Mouse (Mus musculus) ZHBTc4 (cell line): ENCODE measurements around the gene Lcmt1.

Experiments used
- DNase-seq: peaks from one replicate; pipeline ENCODE4 v3.0.0-alpha.2; 2011; ENCODE audit warnings: low read depth, low spot score

Gene Lcmt1

DNA sequence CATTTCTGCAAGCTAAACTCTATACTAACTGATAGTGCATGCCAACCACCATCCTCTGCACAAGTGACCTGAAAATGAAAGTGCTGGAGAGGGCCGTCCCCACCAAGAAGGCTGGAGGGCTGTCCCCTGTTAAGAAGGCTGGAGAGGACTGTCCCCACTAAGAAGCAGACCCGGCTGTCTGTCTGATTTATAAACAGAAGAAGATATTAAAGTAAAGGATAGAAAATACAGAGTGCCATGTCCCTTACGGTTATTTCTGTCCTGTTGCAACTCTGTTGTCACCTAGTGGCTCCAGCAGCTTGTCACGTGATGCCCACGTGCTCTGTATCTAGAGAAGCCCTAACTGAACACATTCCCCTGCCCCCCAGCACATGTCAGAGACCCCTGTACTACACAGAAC, 9.4 kb upstream of the Lcmt1 start:
- DNase-seq = no peak

DNA sequence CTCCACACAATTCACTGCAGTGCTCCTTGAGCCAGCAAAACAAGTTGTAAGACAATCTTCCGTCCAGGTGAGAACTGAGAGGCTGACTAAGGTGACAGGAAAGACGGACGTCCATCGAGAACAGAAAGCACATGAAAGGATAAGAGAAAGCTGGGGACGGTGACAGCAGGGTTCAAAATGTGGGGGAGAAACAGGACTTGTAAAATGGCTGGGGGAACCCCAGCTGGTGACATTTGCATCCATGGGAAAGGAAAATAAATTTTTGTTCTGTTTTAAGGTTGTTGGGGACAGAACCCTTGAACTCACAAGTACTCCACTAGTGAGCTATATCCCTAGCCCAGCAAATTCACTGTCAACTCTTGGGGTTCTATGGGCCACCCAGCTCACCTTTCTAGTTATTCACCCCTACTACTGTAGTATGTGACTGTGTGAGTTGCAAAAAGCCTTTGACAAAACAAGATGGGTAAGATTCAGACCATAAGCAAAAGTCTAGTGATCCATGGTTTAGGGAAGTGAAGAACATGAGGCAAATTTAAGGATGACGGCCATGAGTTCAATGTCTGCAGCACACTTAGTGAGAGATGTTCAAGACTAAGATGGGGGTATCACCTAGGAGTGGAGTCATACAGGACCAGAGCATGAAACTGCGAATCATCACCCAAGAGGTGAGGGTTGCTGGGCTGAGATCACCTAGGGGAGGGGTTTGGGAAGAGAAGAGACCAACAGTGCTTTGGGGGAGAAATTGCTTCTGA, 8.2 kb upstream of the Lcmt1 start:
- no peak for DNase-seq

DNA sequence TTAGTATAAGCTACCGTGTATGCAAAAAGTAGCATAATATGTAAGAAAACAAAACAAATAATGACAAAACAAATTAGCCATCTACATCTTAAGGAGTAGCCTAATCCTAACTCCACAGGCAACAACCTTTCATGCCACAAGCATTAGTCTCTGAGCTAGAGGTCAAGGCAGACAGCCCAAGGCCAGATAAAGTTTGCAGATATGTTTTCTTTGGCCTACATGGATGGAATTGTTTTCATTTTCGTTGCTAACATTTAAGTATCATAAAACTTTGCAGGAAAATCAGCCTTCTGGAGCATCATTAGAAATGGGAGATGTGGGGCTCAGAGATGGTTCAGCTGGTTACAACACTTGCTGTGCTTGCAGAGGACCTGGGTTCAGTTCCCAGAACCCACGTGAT, 6.8 kb upstream of the Lcmt1 start:
- DNase-seq = no peak

DNA sequence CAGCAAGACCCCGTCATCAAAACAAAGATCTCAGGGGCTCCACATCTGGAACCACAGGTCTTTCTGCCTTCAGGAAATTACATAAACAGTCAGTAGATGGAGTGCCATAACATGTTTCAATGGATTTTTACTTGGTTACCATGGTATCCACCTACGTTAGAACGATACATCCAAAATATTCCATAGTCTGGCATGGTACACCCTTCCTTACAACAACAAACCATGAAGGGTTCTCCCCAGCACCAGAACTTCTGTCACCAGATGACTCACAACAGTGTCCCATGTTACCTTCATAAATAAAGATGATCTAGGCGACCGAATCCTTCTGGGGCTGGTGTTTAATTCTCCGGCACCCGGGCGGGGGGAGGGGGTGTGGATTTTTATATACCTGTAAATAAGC, 5.6 kb upstream of the Lcmt1 start:
- DNase-seq = no peak

DNA sequence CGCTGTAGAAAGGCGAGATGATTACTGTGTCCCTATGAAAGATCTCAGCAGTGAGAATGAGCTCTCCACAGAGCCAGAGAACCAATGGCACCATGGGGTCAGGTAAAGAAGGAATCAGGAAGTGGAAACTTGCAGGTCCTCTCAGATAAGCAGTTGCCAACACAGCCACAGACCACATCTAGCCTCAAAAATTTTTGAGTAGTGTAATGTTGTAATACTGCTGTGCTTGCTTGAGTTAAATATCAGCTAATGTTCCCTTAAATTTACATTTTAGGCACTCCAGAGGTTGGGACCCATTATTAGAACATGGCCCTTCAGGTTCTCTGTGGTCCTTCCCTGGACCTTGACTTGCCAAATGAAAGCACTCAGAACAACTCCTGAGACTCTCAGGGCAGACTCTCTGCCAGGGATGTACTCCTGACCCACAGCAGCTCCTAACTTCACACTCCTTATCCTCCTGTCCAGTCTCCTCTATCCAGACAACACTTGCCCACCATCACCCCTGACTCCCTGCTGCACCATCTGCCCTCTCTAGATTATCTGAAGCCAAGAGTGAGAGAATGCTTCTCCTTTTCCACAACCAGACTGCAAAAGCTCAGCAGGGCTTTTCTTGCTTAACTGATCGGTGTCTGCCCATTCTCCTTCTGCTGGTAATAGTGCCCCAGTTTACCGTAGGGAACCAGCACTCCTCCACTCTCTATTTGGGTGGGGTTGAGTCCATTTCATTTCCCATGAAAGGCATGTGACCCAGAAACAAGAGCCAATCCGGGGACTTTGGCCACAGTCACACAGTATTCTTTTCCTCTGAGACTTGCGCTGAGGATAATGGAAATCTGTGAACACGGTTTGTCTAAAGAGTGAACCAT, 3.5 kb upstream of the Lcmt1 start:
- no peak for DNase-seq

DNA sequence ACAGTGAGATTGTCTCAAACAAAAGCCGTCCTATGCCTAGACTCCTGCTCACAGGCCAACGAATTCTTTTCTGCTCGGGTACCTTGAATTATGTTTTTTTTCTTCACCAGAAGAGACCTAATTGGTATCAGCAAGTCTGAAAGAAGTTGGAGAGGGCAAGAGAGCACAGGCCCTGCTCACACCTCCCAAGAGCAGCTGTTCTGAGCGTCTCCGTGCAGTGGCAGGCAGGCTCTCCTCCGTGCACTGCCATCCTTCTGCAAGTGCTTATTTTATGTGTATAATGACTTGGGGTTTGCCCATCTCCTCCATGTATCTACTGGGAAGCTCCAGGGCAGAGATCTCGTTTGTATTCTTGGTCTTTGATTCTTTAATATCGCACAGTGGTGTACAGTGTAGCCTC, 2.8 kb upstream of the Lcmt1 start:
- no peak for DNase-seq

DNA sequence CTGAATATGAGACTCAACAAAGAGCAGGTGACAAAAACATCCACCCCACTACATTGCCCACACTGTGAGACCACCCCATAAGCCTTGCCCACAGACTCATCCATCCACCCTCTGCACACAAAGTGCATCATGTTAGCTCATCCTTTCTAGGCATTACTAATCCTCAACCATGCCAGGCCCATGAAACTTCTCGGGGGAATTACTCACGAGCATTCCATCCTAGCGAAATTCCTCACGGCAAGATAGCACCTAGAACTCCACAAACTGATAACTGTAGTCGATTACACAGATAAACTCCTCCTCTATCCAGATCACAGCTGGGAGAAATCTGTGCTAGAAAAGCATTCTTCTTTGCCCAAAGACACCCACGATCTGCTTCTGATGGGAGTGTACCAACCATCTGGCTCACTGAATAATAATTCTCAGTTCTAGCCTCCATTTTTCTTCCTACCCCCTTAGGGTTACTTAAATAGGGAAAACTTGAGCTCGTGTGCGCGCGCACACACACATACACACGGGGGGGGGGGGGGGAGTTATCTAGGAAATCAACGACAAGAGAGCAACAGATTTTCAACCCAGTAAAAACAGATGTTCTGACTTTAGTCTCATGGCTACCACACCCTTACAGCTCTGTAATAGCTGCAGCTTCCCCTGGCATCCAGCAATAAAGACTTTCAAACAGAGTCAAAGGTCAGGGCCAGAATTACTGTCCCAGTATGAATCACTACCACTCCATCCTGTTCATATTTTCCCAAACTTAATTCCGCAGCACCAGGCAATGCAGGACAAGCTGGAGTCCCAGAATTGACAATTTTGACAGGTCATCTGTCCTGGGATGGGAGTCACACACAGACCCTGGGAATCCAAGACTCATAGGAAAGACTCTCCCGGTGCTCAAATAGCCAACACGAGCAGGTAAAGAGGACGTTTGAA, 2.1 kb upstream of the Lcmt1 start:
- DNase-seq = no peak

DNA sequence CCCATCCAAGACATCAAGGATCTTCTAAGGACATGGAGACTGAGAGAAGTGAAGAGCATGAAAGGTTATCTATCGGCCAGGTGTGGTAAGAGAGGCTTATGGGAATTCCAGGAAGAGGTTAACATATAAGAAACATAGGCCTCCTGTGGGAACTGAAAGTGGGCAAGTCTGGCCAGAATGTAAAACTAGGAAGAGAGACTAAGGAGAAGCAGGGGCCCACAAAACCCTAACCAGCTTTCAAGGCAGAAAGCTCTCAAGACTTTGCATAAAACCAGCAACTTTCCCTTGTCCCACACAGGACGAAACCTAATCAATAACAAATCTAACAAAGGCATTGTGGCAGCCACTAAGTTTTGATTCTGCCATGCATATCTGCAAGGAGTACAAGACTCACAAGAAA, 1.4 kb upstream of the Lcmt1 start:
- DNase-seq = no peak

DNA sequence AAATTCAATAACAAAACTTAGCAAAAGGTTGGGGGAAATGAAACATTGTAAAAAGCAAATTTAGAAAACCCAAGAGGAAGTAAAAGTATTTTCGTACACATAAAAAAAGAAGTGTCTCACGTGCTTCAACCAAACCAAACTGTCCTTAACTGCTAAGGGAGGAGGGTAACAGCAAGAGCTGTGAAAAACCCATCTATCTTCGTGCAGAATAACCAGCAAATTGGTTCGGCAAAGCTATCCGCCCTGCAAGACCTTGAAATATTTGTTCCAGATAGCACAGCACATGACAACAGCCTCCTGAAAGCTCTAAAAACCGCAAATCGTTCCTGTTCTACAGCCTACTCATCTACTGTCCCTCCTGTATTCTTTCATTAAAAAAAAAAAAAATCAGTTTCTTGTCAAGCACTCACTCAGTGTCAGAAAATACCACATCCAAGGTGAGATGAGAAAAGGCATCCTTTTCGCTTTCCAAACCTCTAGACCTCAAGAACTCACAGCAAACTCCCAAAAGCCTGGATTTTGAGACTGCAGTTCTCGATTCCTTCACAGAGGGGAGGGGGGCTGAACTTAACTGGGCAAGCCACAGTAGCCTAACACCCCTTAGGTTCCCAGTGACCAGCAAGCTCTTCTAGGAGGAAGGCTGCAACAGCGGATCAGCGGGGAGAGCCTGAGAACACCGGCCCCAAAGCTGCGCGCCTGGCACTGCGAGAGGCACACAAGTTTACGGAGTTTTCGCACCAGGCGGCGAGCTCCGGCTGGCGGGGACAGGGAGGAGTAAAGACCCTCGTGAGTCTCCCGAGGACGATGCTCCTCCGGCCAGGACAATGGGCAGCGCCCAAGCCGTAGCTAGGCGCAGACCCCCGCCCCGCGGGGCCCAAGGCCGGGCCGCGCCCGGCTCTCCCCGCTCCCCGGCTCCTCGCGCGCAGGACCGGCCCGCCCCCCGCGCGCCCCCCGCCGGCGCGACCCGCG, 522 bp upstream of the Lcmt1 start:
- DNase-seq = peak; percentile 67

DNA sequence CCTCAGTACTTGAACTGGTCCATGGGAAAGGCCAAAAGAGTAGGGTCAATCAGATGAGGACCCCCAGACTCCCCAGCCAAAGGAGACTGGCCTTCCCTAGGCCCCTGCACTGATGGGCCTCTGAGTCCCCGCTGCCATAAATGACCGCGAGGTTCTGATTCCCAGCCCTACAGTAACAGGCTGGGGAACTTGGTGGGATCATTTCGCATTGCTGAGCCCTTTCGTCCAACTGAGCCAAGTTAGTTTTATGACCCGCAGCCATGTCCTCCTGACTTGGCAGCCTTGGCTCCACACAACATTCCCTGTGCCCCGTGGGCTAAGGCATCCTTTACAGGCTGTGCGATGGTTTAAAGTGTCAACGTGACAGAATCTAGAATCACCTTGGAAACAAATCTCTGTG, 1.1 kb downstream of the Lcmt1 start:
- DNase-seq = no peak

DNA sequence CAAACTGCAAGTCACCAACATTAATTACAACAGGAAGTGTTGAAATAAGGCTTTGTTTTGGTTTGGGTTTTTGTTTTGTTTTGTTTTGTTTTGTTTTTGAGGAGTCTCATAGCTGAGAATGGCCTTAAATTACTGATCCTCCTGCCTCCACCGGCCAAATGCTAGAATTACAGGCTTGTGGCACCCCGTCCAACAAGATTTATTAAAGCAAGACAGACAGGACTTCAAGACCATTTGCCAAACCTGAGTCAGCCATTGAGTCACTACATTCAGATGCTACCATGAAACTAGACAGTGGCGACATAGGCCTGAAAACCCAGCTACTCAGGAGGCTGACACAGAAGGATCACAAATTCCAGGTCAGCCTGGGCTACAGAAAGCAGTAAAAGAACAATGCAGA, 1.9 kb downstream of the Lcmt1 start:
- peak; percentile 70 for DNase-seq

DNA sequence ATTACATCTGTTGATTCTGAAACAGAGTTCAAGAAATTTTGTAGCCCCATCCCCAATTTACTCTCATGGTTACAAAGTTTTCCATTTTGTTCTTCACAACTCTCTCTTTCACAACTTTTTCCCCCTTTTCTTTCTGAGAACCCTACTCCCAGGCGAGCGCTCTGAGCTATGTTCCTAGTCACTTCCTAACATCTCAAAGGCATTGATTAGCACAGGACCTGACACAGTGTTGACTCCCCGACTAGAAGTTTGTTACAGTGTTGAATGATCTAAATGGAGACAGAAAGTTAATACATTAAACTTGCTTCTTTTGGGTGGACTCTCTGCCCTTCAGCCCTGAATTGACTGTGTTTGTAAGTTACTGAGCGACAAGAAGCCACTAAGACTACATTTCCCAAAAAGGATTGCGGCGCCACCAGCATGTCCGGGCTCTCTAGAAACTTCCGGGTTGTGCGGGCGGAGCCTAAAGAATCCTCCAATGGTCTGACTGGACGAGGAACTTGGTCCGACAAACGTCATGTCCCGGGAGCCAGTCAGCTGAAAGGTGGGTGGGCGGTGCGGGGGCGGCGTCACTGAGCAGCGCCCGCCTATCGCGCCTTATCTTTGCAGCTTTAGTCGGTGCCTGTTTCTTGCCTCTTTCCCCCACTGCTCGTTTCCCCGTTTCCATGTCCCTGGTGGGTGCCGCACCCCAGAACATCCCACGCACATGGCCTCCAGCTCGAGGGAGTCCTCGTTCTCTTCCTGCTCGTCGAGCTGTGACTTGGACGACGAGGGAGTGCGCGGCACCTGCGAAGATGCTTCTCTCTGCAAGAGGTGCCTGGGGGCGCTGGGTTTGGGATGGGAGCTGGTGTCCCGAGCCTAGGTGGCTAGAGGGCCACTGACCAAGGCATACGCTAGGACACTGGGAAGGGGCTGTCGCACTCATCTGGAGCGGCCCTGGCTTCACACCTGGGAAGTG, 8.1 kb downstream of the Lcmt1 start:
- peak; percentile 98 for DNase-seq

DNA sequence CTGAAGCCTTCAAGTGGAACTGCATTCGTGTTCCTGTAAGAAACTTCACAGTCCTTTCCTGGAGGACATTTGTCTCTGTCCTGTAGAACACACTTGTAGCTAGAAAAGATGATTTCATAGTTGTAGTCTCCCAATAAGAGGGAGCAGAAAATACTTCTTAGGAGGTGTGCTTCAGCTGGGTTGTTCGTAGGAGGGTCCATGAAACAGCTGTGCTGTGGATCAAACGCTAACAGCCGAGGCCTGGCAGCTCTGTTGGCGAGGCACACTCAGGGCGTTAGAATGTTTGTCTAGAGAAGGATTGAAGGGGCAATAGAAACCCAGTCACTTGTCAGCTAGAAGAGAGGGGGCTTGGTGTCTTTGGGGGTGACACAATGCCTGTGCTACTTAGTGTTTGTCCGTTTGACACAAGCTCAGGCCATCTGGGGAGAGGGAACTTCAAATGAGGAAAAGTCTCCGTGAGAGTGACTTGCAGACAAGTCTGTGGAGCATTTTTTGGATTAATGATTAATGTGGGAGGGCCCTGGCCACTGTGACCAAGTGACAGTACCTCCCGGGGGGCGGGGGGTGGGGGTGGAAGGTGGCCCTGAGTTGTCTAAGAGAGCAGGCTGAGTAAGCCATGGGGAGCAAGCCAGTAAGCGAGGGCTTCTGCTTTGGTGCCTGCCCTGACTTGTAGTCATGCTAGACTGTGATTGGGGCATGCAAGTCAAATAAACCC, 16.3 kb downstream of the Lcmt1 start:
- DNase-seq = no peak

DNA sequence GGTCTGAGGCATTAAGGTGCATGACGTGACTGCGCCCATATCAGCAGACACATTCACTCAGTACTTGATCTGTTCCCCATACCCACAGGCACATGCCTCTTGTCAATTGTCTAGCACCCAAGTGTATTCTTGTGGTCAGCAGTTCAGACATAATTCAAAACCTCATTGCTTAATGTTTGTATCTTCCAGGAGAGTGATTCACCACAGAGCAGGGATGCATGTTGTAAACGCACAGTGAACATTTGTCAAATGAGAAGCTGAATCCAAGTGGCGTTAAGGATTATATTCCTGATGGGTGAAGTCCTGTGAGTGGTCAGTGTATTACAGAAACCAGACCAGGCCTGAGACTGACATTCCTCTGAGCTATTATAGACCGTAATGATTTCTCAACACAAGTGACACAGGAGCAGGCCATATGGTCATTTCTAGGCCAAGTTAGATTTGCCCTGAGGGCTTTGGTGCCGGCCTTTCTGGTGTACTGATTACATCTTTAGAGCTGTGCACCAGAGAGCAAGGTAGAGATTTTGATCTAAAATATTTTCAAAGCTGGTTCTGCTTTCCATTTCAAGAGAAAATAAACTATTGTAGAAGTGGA, 20.2 kb downstream of the Lcmt1 start:
- no peak for DNase-seq

DNA sequence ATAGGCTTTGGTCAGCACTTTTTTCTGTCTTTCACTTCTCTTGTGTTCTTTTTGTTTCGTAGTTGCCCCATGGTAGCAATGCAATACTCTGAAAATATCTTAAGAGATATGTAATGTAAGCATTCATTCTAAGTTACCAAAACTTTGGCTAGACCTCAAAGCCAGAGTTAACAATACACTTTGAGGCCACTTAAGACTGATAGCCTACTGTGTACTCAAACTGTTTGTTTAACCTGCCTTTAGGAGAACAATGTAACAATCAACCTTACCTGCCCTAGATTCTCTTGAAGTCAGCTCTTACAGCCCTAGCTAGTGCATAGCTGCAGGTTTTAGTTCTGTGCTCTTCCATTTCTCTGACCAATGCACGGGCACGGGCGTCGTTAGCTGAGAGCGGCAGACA, 24.7 kb downstream of the Lcmt1 start:
- DNase-seq = no peak

DNA sequence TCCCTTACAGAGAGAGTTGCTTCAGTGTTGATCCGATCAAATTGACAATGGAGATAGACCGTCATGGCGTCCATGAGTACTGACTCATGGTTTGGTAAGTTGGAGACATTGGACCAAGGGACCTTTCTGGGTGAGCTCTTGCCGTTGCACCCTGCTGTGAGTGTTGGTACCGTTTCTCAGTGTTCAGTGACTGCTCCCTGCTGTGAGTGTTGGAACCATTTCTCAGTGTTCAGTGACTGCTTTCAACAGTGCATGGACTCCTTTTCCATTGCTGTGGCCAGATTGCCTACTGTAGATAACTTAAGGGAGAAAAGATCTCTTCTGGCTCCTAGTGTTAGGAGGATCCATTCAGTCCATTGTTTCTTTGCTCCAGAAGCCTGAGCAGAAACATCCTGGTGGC, 27.3 kb downstream of the Lcmt1 start:
- DNase-seq = peak; percentile 33

DNA sequence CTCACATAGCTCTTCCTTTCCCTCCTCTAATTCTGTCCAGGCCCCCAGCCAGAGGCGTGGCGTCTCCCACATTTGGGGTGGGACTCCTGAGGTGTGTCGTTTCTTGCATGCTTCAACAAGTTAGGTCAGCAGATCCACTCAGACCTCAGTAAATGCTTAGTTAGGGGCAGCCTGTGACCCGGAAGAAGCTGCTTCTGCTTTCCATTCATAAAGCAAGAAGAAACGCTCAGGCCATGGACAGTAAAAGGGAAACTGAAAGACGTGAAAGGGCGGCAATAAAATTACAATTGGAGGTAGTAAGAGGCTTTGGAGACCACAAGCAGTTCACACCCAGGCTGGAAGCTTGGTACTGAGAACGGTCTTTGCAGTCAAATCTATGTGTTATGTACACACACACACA, 27.8 kb downstream of the Lcmt1 start:
- peak; percentile 41 for DNase-seq

DNA sequence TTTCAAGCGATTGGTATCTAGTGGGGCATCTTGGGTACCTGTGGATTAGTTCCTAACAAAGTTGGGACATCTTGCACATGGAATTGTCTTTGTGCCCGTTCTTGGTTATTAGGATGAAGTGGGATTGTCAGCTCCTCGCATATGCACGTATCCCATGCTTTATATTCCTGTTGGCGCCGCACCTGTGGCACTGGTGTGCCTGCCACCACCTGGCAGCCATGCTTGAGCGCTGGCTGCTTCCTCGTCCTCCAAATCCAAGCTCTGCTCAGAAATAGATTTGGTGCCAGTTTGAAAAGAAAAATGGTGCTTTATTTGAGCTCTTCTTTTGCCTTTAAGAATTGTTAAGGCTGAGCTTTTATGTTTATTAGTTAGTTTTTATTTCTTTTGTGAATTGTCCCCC, 28.3 kb downstream of the Lcmt1 start:
- no peak for DNase-seq

DNA sequence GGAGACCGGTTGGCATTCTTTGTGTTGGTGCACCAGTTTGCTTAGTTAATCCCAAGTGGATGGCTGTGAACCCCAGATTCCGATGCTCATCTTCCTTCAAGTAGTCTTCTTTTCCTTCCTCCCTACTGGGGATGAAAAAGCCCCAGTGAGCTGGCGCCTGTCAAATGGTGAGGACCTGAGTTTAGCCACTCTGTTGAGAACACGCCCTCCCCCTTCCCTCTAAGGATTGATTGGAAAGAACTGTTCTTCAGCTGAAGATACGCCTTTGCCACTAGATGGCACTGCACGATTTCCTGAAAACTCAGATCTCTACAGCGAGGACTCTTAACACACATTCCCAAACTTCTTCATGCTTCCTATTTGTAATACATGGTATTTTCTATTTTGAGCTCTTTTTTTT, 29.2 kb downstream of the Lcmt1 start:
- peak; percentile 89 for DNase-seq
